18 mouse cellular contexts compared by ENCODE assay signal in the genomic region with DNA sequence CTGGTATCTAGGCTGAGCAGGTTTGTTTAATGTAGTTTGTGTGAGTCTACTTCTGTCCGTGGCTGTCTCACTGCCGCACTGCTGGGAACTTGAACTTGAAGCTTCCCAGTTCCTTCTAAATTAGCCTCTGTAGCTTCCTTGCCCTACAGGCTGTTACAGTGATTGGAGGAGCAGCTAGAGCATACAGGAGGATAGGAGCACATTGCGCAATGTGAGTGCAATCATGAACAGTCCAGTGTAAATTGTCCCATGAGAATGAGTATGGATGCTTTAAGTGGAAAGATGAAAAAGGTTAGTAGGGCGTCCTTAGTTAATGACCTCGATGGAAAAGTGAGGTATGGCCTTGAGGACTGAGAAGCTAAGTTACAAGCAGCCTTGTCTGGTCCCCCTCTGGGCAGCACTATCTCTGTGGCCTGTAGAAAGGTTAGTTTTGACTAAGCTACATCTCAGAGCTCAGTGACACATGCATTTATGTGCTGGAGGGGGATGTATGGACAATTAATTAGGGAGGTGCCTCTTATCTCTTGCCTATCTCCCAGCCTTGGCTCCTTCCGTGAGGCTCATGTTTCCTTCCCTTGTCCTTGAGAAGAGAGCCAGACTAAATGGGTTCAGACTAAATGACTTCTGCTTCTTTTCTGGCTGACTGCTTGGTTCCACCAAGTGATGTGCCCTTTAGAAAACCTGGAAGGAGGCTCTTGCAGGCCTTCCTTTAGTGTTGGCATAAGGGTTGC. TPM values are rescaled to one million over a fixed set of nuclear protein-coding genes. Genes with fewer than 3 reads are reported as not detected.
DNase-seq lines count a peak whose midpoint lies in the region; ATAC-seq and TF ChIP-seq lines count a peak whose summit lies in the region.
"Had no signal": no experiment of that assay in that cellular context is flagged by ENCODE, and none has a peak within 500 bp of the region (broad histone marks: within the 10 kb centered on the region; RNA-seq: fewer than 3 reads in every experiment).

No protein-coding gene starts in this region.

- 65% methylated on average over 6 of the region's 6 CpGs for WGBS in heart, embryonic 12.5 days
- WGBS in liver, embryonic 12.5 days (ENCODE audit: insufficient replicate concordance) = 60% methylated on average over 6 of the region's 6 CpGs

- peak; percentile 25 for DNase-seq in heart, adult 8-10 months (ENCODE audit: low spot score)
- DNase-seq in NIH3T3 (ENCODE audit: low read depth) = peak; percentile 55
- no peak for DNase-seq in adrenal gland, adult 8-10 months
- DNase-seq in left cerebral cortex, adult 11 months (ENCODE audit: low spot score) = no peak
- no peak for DNase-seq in gastrocnemius, postnatal 25 days
- DNase-seq: adrenal gland, postnatal 25 days; cerebellum, adult 2 months; kidney, adult 11 months; kidney, postnatal 14 days; layer of hippocampus, adult 9-11 months; thymus, adult 18-20 months had no signal

- no peak overlapping the region for H3K9ac ChIP-seq in heart, embryonic 12.5 days
- no peak overlapping the region for H3K9ac ChIP-seq in liver, embryonic 12.5 days
- H3K9ac ChIP-seq: hindbrain, embryonic 14.5 days had no signal

- H3K4me1 ChIP-seq in heart, embryonic 12.5 days (replicated peaks) = peaks cover 29% of the 10 kb centered on the region
- peaks cover 36% of the 10 kb centered on the region for H3K4me1 ChIP-seq in liver, embryonic 12.5 days

- H3K36me3 ChIP-seq in heart, embryonic 12.5 days = peaks cover 12% of the 10 kb centered on the region
- peaks cover 11% of the 10 kb centered on the region for H3K36me3 ChIP-seq in liver, embryonic 12.5 days
- H3K36me3 ChIP-seq in myocyte (ENCODE audit: control insufficient read depth, insufficient read depth) = peaks cover 22% of the 10 kb centered on the region

- ATAC-seq in heart, embryonic 12.5 days (ENCODE audit: insufficient number of reproducible peaks, low FRiP score) = no peak
- peak; percentile 51 for ATAC-seq in liver, embryonic 12.5 days
- ATAC-seq: forebrain, embryonic 14.5 days had no signal

- H3K79me2 ChIP-seq in myocyte (ENCODE audit: control insufficient read depth, insufficient read depth) = peaks cover 88% of the 10 kb centered on the region

- H3ac ChIP-seq in myocyte (ENCODE audit: control insufficient read depth, insufficient read length) = no peak overlapping the region

- H3K27ac ChIP-seq in heart, embryonic 12.5 days (ENCODE audit: poor library complexity, severe bottlenecking) = no peak overlapping the region
- H3K27ac ChIP-seq in liver, embryonic 12.5 days = no peak overlapping the region
- H3K27ac ChIP-seq: hindbrain, embryonic 14.5 days had no signal

- no peaks in the 10 kb centered on the region for H3K9me3 ChIP-seq in heart, embryonic 12.5 days (replicated peaks)
- no peaks in the 10 kb centered on the region for H3K9me3 ChIP-seq in liver, embryonic 12.5 days (replicated peaks)

- TF ChIP-seq POLR2A in myocyte (IDR thresholded peaks at IDR 0.05; ENCODE audit: insufficient read length, low read depth) = no peak

- H3K4me3 ChIP-seq in heart, embryonic 12.5 days = no peak overlapping the region
- no peak overlapping the region for H3K4me3 ChIP-seq in liver, embryonic 12.5 days
- no peak overlapping the region for H3K4me3 ChIP-seq in myocyte
- H3K4me3 ChIP-seq: erythroblast, embryonic 14.5 days had no signal

- no peaks in the 10 kb centered on the region for H3K27me3 ChIP-seq in heart, embryonic 12.5 days (replicated peaks)
- H3K27me3 ChIP-seq in liver, embryonic 12.5 days (replicated peaks) = no peaks in the 10 kb centered on the region
- H3K27me3 ChIP-seq in myocyte (ENCODE audit: control insufficient read depth, insufficient read depth, insufficient read length) = no peaks in the 10 kb centered on the region

- no peak overlapping the region for H3K4me2 ChIP-seq in heart, embryonic 12.5 days
- no peak overlapping the region for H3K4me2 ChIP-seq in liver, embryonic 12.5 days
- H3K4me2 ChIP-seq in myocyte (ENCODE audit: low read depth) = no peak overlapping the region
- H3K4me2 ChIP-seq: hindbrain, embryonic 14.5 days; midbrain, embryonic 11.5 days had no signal

TF ChIP-seq in myocyte, 11 proteins besides CTCF, POLR2A, EP300 and RAD21:
- TF ChIP-seq CEBPB (IDR thresholded peaks at IDR 0.05; ENCODE audit: insufficient read depth, poor library complexity, severe bottlenecking) (peak; percentile 96), MAX (IDR thresholded peaks at IDR 0.05; ENCODE audit: low read depth) (no peak)
TF ChIP-seq in myocyte: peak in this region for 1.

RNA-seq across cellular contexts. Expression of gene Clasp1, which starts 39.7 kb away (rescaled TPM):
- total RNA-seq in heart, adult 8-10 months (2022) = 100 to 1,000 TPM; 339 to 450 (median 397) TPM
- polyA plus RNA-seq in heart, embryonic 12.5 days (2016; fragmentation: Nextera tagmentation; extraction: Ambion mirVana) = 115 and 127 TPM in 2 replicates
- 21.6 and 22.3 TPM in 2 replicates for polyA plus RNA-seq in liver, embryonic 12.5 days (2016; fragmentation: Nextera tagmentation; extraction: Ambion mirVana)
- 31.1 TPM for polyA plus RNA-seq in myocyte (2012; fragmentation: generic; extraction: Trizol)
- 10 to 100 TPM; 43.2 to 66.6 (median 54.4) TPM for total RNA-seq in adrenal gland, adult 8-10 months (2022)
- total RNA-seq in gastrocnemius, postnatal 25 days (2021) = 10 to 100 TPM; 42.9 to 45.4 TPM

Comparison
In these comparisons a context has a peak if more than half of its experiments do, and no peak if none do; other contexts are left out.
1. DNase-seq: peak in heart, adult 8-10 months (single experiment) and NIH3T3 (single experiment); none in adrenal gland, adult 8-10 months (single experiment), left cerebral cortex, adult 11 months (single experiment) and gastrocnemius, postnatal 25 days (single experiment).
2. RNA of gene Clasp1, which starts 39.7 kb away (total RNA-seq): 339 to 450 TPM in heart, adult 8-10 months; 43.2 to 66.6 TPM in adrenal gland, adult 8-10 months and 42.9 to 45.4 TPM in gastrocnemius, postnatal 25 days; every median in the first group is over 4 times any median in the second.